Mouse (Mus musculus): ENCODE results near the gene Tigd2. TPM values are rescaled to one million over a fixed set of nuclear protein-coding genes. Genes with fewer than 3 reads are reported as not detected.
A peak's percentile ranks its signal among the peaks of the same experiment; 100 is the strongest.

Tigd2 gene
- 12.3 and 13.6 TPM in 2 replicates for polyA plus RNA-seq (2015; fragmentation: Nextera tagmentation; extraction: Ambion mirVana)

DNA sequence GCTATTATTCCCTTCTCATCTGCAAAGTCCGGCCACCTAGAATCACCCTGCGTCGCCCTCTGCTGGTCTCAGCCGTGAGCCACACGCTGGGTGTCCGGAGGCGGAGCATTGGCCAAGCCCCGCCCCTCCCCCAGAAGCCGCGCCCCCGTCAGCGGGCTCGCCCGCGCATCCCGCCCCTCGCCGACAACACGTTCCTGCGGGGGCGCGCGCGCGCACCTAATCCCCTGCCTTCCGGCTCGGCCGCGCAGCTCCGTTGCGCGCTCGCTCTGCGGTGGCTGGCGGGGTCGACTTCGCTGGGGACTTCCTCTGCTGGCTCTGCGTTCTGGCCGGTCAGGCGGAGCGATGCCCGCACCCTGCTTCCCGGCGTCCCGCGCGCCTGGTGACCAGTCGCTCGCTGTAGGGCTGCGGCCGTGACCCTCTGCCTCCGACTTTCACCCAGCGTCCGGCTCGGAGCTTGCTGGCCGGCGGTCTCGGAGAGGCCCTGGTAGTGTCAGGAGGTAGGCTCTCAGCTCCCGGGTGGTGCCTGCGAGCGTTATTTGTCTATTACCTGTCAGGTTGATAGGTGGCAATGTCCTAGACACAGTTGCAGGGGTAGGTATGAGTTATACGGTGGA lies at the start of gene Tigd2:
Gene Tigd2 (plus strand): TSS at position 186 of the 614 bp plus-strand sequence.
- Histone ChIP-seq H3K27me3 (no peaks in the 10 kb centered on the region), H3K9ac (peak within 1 kb of the TSS; percentile 85), H3K9me3 (no peaks in the 10 kb centered on the region), H3K4me1 (peaks cover 4% of the 10 kb centered on the region; the same call in 1 of the 2 replicates), H3K4me3 (peak within 1 kb of the TSS; percentile 73), H3K4me2 (peak within 1 kb of the TSS; percentile 69), H3K36me3 (peaks cover 14% of the 10 kb centered on the region; the same call in 1 of the 2 replicates), H3K27ac (peak within 1 kb of the TSS; percentile 81)
- WGBS, result under 1% methylated on average over 62 of the region's 62 CpGs
- ATAC-seq (ENCODE audit: insufficient number of reproducible peaks, insufficient read depth, low FRiP score, low TSS enrichment, low read depth), result peak; percentile 98

DNA sequence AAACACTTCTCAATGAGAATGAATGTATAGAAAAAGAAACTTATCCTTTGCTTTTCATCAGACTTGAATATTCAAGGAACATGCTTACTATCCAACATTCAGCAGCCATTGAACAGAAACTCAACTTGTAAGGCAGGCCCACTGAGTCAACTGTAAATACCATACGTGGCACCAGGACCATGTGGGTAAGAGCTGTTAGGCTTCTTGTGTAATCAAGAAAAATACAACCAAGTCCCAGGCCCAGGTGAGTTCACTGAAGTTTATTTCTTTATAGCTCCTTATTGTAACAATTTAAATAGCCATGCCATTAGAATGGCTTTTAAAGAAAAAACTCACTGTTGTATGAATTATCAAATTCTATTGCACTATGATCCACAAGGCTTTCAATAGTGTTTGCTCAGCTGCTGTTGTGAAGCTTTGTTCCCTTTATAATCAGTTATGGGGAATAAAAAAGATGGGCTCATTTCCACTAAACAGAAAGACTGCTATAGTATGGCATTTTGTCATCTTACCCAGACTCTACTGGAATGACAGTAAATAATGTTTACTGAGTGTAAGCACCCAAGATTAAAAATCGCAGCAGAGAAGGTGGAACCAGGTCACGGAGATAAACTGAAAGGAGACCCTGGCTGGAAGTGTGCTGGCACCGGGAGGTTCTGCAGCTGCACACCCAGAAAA lies 46.7 kb upstream of the Tigd2 start:
- Histone ChIP-seq H3K4me2 (no peak overlapping the region), H3K4me3 (no peak overlapping the region), H3K9me3 (no peaks in the 10 kb centered on the region), H3K36me3 (no peaks in the 10 kb centered on the region), H3K4me1 (no peaks in the 10 kb centered on the region), H3K27me3 (no peaks in the 10 kb centered on the region), H3K9ac (no peak overlapping the region), H3K27ac (no peak overlapping the region)
- WGBS, result 87% methylated on average over 4 of the region's 4 CpGs
- ATAC-seq (ENCODE audit: insufficient number of reproducible peaks, insufficient read depth, low FRiP score, low TSS enrichment, low read depth), result no peak

DNA sequence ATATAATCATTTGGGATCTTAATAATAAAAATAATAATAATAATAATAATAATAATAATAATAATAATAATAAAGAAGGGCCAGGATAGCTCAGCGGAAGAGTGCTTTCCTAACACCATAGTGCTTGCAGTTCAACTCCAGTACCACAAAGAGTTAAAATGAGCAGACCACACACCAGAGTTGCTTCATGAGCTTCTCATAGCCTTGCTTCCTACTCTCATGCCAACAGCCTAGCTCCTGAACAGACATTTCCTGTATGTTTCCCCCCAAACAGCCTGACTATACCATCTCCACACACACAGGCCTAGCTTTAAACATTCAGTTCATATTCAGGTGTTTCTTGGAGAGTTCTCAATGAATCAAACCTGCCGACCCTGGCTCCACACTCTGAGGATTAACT lies 45.8 kb upstream of the Tigd2 start:
- Histone ChIP-seq H3K27me3 (no peaks in the 10 kb centered on the region), H3K4me3 (no peak overlapping the region)
- WGBS, result 84% methylated on average over 2 of the region's 2 CpGs

DNA sequence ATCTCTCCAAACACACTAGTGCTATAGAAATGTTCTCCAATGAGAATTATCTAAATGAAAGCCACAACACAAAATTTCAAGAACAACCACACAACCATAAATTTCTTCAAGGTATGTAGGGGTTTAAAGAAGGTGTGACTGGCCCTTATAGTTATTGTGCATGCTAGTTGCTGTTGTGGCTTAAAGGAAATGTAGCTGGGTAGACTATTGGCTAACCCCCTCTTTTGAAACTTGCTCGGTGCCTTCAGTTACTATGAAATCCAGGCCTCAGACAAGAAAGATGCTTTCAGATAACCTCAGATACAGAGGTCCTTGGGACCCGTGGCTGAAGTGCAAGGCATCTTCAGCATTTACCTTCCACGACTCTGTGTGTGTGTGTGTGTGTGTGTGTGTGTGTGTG lies 45.3 kb upstream of the Tigd2 start:
- no peaks in the 10 kb centered on the region for H3K9me3 ChIP-seq
- no peak overlapping the region for H3K27ac ChIP-seq

More for the DNA sequence above, 45.8 kb upstream of the Tigd2 start:
- ATAC-seq (ENCODE audit: insufficient number of reproducible peaks, insufficient read depth, low FRiP score, low TSS enrichment, low read depth), result no peak
- Histone ChIP-seq H3K36me3 (no peaks in the 10 kb centered on the region), H3K4me1 (no peaks in the 10 kb centered on the region), H3K27ac (no peak overlapping the region), H3K9ac (no peak overlapping the region), H3K4me2 (no peak overlapping the region), H3K9me3 (no peaks in the 10 kb centered on the region)

DNA sequence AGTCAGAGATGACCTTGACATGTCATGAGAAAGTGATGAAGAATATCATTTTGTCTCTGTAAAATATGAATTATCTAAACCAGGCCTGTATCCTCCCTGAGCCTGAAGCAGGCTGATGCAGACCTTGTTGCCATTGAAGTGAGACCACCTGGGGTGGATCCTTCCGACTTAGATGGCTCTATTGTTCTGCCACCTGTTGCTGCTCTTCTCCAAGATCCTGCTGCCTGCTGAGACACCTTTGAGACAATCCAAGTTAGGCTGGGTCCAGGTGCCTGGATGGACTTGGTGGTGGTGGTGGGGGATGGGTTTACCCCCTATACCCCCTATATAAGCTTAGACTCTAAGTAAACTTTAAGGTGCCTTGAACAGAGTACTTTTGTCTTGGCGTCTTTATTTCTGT lies 39.7 kb upstream of the Tigd2 start:
- no peak for ATAC-seq (ENCODE audit: insufficient number of reproducible peaks, insufficient read depth, low FRiP score, low TSS enrichment, low read depth)
- no peaks in the 10 kb centered on the region for H3K36me3 ChIP-seq
- WGBS, result 20% methylated on average over 2 of the region's 2 CpGs

More for the DNA sequence above, 45.3 kb upstream of the Tigd2 start:
- H3K27me3 ChIP-seq, result no peaks in the 10 kb centered on the region
- 82% methylated on average over 3 of the region's 3 CpGs for whole genome bisulfite sequencing
- no peaks in the 10 kb centered on the region for H3K36me3 ChIP-seq
- no peak overlapping the region for H3K4me3 ChIP-seq
- no peak overlapping the region for H3K4me2 ChIP-seq
- ATAC-seq (ENCODE audit: insufficient number of reproducible peaks, insufficient read depth, low FRiP score, low TSS enrichment, low read depth), result no peak
- H3K9ac ChIP-seq, result no peak overlapping the region
- no peaks in the 10 kb centered on the region for H3K4me1 ChIP-seq

DNA sequence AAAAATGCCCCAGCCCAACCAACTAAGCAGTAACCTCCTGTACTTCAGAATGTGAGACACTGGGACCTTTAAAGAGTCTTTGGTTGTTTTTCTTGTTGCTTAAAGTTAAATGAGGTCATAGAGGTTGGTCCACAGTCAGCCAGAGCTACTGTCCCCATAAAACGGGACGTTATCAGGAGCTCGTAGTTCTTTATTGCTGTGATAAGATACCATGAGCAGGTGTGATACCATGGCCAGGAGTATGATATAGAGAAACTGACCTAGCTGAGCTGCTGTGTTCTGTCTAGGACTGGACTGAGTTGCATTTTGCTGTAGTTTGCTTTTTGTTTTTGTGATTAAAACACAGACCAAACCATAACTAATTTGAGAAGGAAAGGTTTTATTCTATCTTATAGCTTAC lies 37.4 kb upstream of the Tigd2 start:
- no peak overlapping the region for H3K4me3 ChIP-seq
- H3K4me1 ChIP-seq, result no peaks in the 10 kb centered on the region
- no peak overlapping the region for H3K27ac ChIP-seq
- ATAC-seq (ENCODE audit: insufficient number of reproducible peaks, insufficient read depth, low FRiP score, low TSS enrichment, low read depth), result no peak
- no peak overlapping the region for H3K4me2 ChIP-seq
- no peaks in the 10 kb centered on the region for H3K27me3 ChIP-seq
- H3K36me3 ChIP-seq, result no peaks in the 10 kb centered on the region
- 86% methylated on average over 3 of the region's 3 CpGs for WGBS
- H3K9ac ChIP-seq, result no peak overlapping the region
- H3K9me3 ChIP-seq, result no peaks in the 10 kb centered on the region

More for the DNA sequence above, 39.7 kb upstream of the Tigd2 start:
- Histone ChIP-seq H3K9me3 (no peaks in the 10 kb centered on the region), H3K27me3 (no peaks in the 10 kb centered on the region), H3K4me3 (no peak overlapping the region), H3K4me1 (no peaks in the 10 kb centered on the region), H3K27ac (no peak overlapping the region), H3K9ac (no peak overlapping the region), H3K4me2 (no peak overlapping the region)

DNA sequence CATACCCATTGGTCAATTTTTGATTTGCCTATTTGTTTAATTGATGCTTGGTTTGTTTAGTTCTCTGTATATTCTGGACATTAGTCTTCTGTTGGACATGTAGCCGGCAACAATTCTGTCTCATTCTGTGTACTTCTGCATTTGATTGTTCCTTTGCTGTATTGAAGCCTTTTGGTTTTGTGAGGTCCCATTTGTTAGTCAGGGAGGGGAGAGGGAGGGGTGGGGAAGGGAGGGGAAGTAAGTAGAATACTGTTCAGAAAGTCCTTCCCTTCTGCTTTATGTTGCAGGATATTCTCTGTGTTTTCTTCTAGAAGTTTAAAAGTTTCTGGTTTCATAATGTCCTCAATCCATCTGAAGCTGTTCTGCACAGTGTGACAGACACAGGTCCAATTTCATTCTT lies 34.7 kb upstream of the Tigd2 start:
- Histone ChIP-seq H3K27ac (no peak overlapping the region), H3K4me2 (no peak overlapping the region), H3K27me3 (no peaks in the 10 kb centered on the region), H3K9ac (no peak overlapping the region), H3K4me1 (no peaks in the 10 kb centered on the region), H3K36me3 (no peaks in the 10 kb centered on the region), H3K4me3 (no peak overlapping the region), H3K9me3 (no peaks in the 10 kb centered on the region)
- 86% methylated on average over 1 of the region's 1 CpGs for WGBS
- no peak for ATAC-seq (ENCODE audit: insufficient number of reproducible peaks, insufficient read depth, low FRiP score, low TSS enrichment, low read depth)

DNA sequence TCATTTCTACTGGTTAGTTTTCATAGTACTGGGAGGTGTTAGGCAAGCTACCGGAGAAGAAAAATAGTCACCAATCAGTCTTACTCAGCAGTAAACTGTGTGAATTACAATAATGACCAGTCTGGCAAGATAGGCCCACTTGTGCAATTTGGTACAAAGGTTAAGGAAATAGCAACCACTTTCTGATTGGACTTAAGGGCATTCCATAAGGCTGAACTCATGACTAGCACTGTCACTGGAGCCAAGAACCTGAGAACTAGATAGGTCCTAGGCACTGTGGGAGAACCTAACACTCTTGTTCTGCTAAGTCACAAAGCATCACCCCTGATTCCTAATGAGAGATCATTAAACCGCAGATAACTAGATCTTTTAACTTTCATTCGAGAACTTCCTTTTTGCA lies 30.6 kb upstream of the Tigd2 start:
- Histone ChIP-seq H3K27ac (no peak overlapping the region), H3K27me3 (no peaks in the 10 kb centered on the region), H3K36me3 (no peaks in the 10 kb centered on the region), H3K9ac (no peak overlapping the region), H3K4me3 (no peak overlapping the region), H3K4me1 (no peaks in the 10 kb centered on the region), H3K9me3 (no peaks in the 10 kb centered on the region), H3K4me2 (no peak overlapping the region)
- no peak for ATAC-seq (ENCODE audit: insufficient number of reproducible peaks, insufficient read depth, low FRiP score, low TSS enrichment, low read depth)
- 88% methylated on average over 3 of the region's 3 CpGs for WGBS

DNA sequence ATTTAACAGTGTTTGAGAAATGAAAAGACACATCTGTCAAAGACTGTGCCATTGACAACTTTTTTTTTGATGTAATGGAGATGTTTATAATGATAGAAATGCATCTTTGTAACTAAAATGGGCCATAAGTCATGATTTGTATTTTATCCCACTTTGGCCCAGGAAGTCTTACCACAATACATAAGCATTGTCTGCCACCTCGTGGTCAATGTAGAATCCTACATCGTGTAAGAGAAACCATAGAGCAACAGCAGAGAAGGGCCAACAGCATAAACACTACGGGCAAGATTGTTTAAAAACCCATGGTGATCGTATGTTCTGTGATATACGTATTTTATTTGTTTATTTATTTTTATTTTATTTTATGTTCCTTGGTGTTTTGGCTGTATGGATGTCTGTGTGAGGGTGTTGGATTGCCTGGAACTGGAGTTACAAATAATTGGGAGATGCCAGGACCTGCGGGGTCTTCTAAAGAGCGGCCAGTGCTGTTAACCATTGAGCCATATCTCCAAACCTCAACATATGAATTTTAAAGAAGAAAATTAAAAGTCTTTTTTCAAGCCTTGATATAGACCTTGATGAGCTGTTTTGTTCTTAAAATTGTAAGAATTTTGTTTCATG lies 28.2 kb upstream of the Tigd2 start:
- Histone ChIP-seq H3K27ac (no peak overlapping the region), H3K9ac (no peak overlapping the region), H3K4me1 (no peaks in the 10 kb centered on the region), H3K27me3 (no peaks in the 10 kb centered on the region), H3K4me2 (no peak overlapping the region), H3K36me3 (no peaks in the 10 kb centered on the region), H3K9me3 (no peaks in the 10 kb centered on the region), H3K4me3 (no peak overlapping the region)
- 45% methylated on average over 7 of the region's 7 CpGs for WGBS
- ATAC-seq (ENCODE audit: insufficient number of reproducible peaks, insufficient read depth, low FRiP score, low TSS enrichment, low read depth), result 0 out of 2 replicates have a peak, but pooled peaks have one; percentile 67

DNA sequence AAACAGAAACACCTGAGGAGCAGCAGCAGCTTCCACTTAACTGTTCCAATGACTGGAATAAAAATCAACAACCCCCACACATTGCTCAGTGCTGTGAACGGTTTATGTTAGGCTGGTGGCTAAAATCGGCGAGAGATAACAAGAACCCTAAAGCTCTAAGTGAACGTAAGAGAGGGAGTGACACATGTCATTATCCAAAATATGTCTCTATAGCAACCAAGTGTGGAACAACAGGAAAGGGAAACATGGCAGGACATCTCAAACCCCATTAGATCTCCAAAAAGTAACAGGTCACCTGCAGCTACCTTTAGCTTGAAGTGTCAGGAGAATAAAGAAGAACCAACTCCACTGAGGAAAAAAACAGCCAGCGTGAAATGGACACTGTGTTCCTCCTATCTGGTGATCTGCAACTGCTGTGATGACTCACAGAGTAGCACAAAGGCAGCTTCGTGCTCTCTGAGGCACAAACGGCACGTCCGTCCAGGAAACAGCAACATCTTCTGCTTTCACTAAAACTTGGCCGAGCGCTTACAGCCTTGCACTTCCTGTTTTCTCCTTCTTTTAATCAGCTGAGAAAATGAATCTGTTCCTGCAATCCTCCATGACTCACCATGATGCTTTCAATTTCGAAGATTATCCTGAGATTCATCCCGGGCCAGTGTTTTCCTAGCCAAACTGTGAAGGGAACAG lies 23.5 kb upstream of the Tigd2 start:
- Histone ChIP-seq H3K9me3 (no peaks in the 10 kb centered on the region), H3K9ac (no peak overlapping the region), H3K27ac (no peak overlapping the region), H3K4me3 (no peak overlapping the region), H3K4me2 (no peak overlapping the region), H3K4me1 (no peaks in the 10 kb centered on the region), H3K27me3 (no peaks in the 10 kb centered on the region), H3K36me3 (no peaks in the 10 kb centered on the region)
- 63% methylated on average over 13 of the region's 13 CpGs for WGBS
- no peak for ATAC-seq (ENCODE audit: insufficient number of reproducible peaks, insufficient read depth, low FRiP score, low TSS enrichment, low read depth)

DNA sequence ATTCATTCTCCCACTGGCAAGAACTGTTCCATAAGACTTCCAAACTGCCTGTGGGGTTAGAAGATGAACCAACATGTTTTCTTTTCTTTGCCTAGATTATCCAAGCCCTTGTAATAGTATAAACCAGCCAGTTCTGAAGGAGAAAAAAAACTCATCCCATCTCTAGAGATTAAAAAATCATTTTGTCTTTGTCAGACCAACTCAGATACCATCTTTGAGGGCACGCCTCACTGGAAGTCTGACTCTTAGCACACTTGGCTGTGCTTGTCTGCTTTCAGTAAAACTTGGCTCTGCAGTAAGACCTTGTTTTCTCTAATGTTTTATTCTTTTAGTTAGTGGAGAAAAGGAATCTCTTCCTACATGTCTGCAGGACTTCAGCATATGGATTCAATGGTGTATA lies 18.7 kb upstream of the Tigd2 start:
- Histone ChIP-seq H3K36me3 (no peaks in the 10 kb centered on the region), H3K4me3 (no peak overlapping the region), H3K4me1 (no peaks in the 10 kb centered on the region), H3K9me3 (no peaks in the 10 kb centered on the region), H3K27me3 (no peaks in the 10 kb centered on the region), H3K27ac (no peak overlapping the region), H3K9ac (no peak overlapping the region), H3K4me2 (no peak overlapping the region)
- ATAC-seq (ENCODE audit: insufficient number of reproducible peaks, insufficient read depth, low FRiP score, low TSS enrichment, low read depth), result no peak
- 58% methylated on average over 1 of the region's 1 CpGs for whole genome bisulfite sequencing
